Mouse (Mus musculus) liver, embryonic 16.5 days (tissue): Measurements from ENCODE around the gene Defb19. TPM values are rescaled to one million over a fixed set of nuclear protein-coding genes. Genes with fewer than 3 reads are reported as not detected.

ENCODE experiments used
- ATAC-seq: fragments of 200-750 bp; cut with Nextera tagmentation; 2 replicates; pipeline ENCODE4 v1.8.0; 2017; ENCODE audit warnings: low read depth, mild to moderate bottlenecking, moderate number of reproducible peaks, moderate library complexity
- H3K27ac ChIP-seq: fragments of 300-500 bp; sonication (generic); 2 replicates; pipeline ENCODE4 v1.5.1; 2014; ENCODE audit warnings: mild to moderate bottlenecking, low read length
- H3K27me3 ChIP-seq: fragments of 300-500 bp; sonication (generic); 2 replicates; pipeline ENCODE4 v1.6.1; 2014; ENCODE audit warnings: low read depth, low read length, mixed read lengths; ENCODE audit not compliant: control insufficient read depth, insufficient read depth
- H3K36me3 ChIP-seq: fragments of 300-500 bp; sonication (generic); 2 replicates; pipeline ENCODE4 v1.6.1; 2014; ENCODE audit warnings: mild to moderate bottlenecking; ENCODE audit not compliant: control insufficient read depth, insufficient read depth
- H3K4me1 ChIP-seq: fragments of 300-500 bp; sonication (generic); 2 replicates; pipeline ENCODE4 v1.6.1; 2014; ENCODE audit warnings: low read depth, low read length, mixed read lengths; ENCODE audit not compliant: control insufficient read depth
- H3K4me2 ChIP-seq: fragments of 300-500 bp; sonication (generic); 2 replicates; pipeline ENCODE4 v1.6.1; 2014; ENCODE audit warnings: low read depth, low read length, mixed read lengths
- H3K4me3 ChIP-seq: fragments of 300-500 bp; sonication (generic); 2 replicates; pipeline ENCODE4 v1.5.1; 2014; ENCODE audit warnings: low read depth, mild to moderate bottlenecking, low read length
- H3K9ac ChIP-seq: fragments of 300-500 bp; sonication (generic); 2 replicates; pipeline ENCODE4 v1.6.1; 2014; ENCODE audit warnings: low read depth, low read length
- H3K9me3 ChIP-seq: fragments of 300-500 bp; sonication (generic); replicated peaks from 2 replicates; pipeline ENCODE4 v1.6.1; 2016; ENCODE audit warnings: low read length; ENCODE audit not compliant: control insufficient read depth
- WGBS: fragments of 180-500 bp; shearing (Covaris S2); extraction: QIAGEN DNeasy Blood & Tissue Kit; methylation state at CpG from one replicate; pipeline ENCODE4 v1.1.7; 2014; ENCODE audit not compliant: insufficient replicate concordance; 5-methylcytosine and 5-hydroxymethylcytosine counted together
- polyA plus RNA-seq: library from polyadenylated mRNA; unstranded; fragments of >200 nt; fragmentation: Nextera tagmentation; extraction: Ambion mirVana; gene quantifications from 2 replicates; pipeline ENCODE4 v1.2.1, GENCODE M21; 2015

Gene Defb19
- polyA plus RNA-seq, 1 experiment from 2014 or later, result not detected

- Histone ChIP-seq H3K9ac (no peak within 1 kb of the TSS), H3K9me3 (no peaks in the 10 kb centered on the region), H3K36me3 (no peaks in the 10 kb centered on the region), H3K27me3 (no peaks in the 10 kb centered on the region), H3K4me1 (no peaks in the 10 kb centered on the region), H3K4me2 (no peak within 1 kb of the TSS), H3K4me3 (no peak within 1 kb of the TSS), H3K27ac (no peak within 1 kb of the TSS)
- no peak for ATAC-seq
- 51% methylated on average over 13 of the region's 13 CpGs for WGBS
These were observed 40.0 kb downstream of the Defb19 start, which contains the start of gene Defb29 for GRCm38 (mm10) chr2:152539944-152540710. TSS of gene Defb29 (minus strand) at chr2:152540098.

Other genes with a start within 250 kb of the Defb19 start
- gene Rbck1, start 247.7 kb downstream of the Defb19 start, polyA plus RNA-seq, result 37.7 and 40.2 TPM in 2 replicates
- gene Trib3, start 236.3 kb downstream of the Defb19 start, polyA plus RNA-seq, result 6.5 and 6.8 TPM in 2 replicates
- gene Nrsn2, start 203.7 kb downstream of the Defb19 start, polyA plus RNA-seq, result not detected in 2 replicates
- 0.77 and 0.99 TPM in 2 replicates for gene Sox12, start 182.2 kb downstream of the Defb19 start, polyA plus RNA-seq
- 6.4 and 6.7 TPM in 2 replicates for gene Zcchc3, start 165.3 kb downstream of the Defb19 start, polyA plus RNA-seq
- gene 6820408C15Rik, start 164.7 kb downstream of the Defb19 start, polyA plus RNA-seq, result 0.12 and 0.18 TPM in 2 replicates
- not detected in 2 replicates for gene Defb23, start 115.7 kb downstream of the Defb19 start, polyA plus RNA-seq
- gene Defb20, start 103.2 kb downstream of the Defb19 start, polyA plus RNA-seq, result not detected in 2 replicates
- gene Defb22, start 90.2 kb downstream of the Defb19 start, polyA plus RNA-seq, result not detected in 2 replicates
- gene Defb26, start 68.6 kb downstream of the Defb19 start, polyA plus RNA-seq, result not detected in 2 replicates
- not detected in 2 replicates for gene Defb28, start 62.1 kb downstream of the Defb19 start, polyA plus RNA-seq
- not detected in 2 replicates for gene Defb29, start 40.2 kb downstream of the Defb19 start, polyA plus RNA-seq
- gene Gm17416, start 11.0 kb downstream of the Defb19 start, polyA plus RNA-seq, result not detected in 2 replicates
- gene Defb21, start 7.6 kb downstream of the Defb19 start, polyA plus RNA-seq, result not detected in 2 replicates
- not detected in 2 replicates for gene Defb45, start 19.1 kb upstream of the Defb19 start, polyA plus RNA-seq
- not detected in 2 replicates for gene Defb36, start 24.0 kb upstream of the Defb19 start, polyA plus RNA-seq
- gene Defb25, start 42.7 kb upstream of the Defb19 start, polyA plus RNA-seq, result not detected in 2 replicates
- 1.1 TPM in 2 replicates for gene Rem1, start 46.6 kb upstream of the Defb19 start, polyA plus RNA-seq
- 45.5 and 52.7 TPM in 2 replicates for gene H13, start 89.1 kb upstream of the Defb19 start, polyA plus RNA-seq
- gene Mcts2, start 106.7 kb upstream of the Defb19 start, polyA plus RNA-seq, result 10.2 and 11.1 TPM in 2 replicates
- gene Id1, start 155.9 kb upstream of the Defb19 start, polyA plus RNA-seq, result 18.1 and 18.8 TPM in 2 replicates
- gene Cox4i2, start 173.9 kb upstream of the Defb19 start, polyA plus RNA-seq, result 0.95 and 1.4 TPM in 2 replicates